Mouse (Mus musculus) bone marrow macrophage, adult 2 months (primary cell): ENCODE data around the gene Rnls.

ENCODE experiments used
- CTCF ChIP-seq: IDR thresholded peaks from 2 replicates; pipeline ENCODE4 v1.5.1; 2012; ENCODE audit warnings: low read depth, mild to moderate bottlenecking, low read length, moderate library complexity
- POLR2A ChIP-seq: IDR thresholded peaks from 2 replicates; pipeline ENCODE4 v1.6.1; 2012; ENCODE audit warnings: mild to moderate bottlenecking, low read depth, low read length, borderline replicate concordance

DNA sequence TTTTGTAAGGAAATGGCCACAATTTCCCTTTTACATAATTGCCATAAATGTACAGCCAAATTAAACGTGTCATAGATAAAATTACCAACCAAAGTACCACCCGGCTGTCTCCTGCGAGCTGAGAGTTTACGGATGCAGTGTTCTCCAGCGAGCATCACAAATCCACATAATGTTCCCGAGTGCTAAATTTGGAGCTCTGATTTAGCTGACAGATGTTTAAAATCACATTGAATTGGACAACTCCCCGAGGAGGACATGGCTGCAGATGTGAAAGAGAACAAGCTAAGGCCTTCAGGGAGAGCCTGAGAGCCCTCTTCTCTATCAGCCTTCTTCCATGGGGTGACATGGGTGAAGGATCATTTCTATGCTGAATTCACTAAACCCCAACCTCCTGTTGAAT is 278.3 kb downstream of the Rnls start:
- TF ChIP-seq CTCF (no peak), POLR2A (no peak)
